Mouse (Mus musculus): ENCODE data around the gene Insm1.

Insm1 gene

DNA sequence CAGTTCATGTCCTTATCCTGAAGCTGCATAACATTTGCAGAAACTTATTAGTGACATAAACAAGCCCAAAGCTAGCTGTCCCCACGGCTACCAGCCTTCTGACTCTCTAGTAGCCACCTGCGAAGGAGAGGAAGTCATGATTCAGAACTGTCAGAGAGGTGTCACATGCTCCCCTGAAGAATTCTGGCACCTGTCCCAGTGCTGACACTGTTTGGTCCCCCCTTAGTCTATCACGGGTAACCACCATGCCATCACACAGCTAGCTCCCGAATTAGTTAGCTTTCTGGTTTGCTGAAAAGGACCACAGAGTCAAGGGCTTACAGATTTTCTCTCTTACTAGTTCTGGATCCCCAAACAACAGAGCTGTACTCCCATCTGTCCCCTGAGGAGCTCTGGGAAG lies 43.3 kb downstream of the Insm1 start:
- DNase-seq: peak; percentile 19

DNA sequence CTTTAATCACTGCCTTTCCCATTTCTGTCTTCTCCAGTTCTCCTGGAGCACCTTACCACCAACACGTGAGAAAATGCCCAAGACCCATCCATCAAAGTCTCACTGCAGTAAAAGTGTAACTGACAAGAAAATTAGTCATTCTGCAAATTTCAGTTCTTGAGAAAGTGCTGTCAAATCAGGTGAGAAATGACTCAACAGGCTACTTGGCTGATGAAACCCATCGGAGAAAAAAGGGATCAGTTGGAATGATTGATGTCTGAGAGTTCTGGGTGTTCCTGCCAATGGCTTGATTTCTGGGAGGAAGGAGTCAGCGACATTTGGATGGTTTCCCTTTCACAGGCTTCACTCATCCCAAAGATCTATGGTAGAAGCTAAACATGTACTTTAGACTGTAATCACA lies 44.8 kb downstream of the Insm1 start:
- no peak for DNase-seq
